ENCODE assay signal across 19 mouse cellular contexts in genomic region chr8:12427886-12428799, GRCm38 (mm10). TPM values are rescaled to one million over a fixed set of nuclear protein-coding genes. Genes with fewer than 3 reads are reported as not detected.
DNase-seq lines count a peak whose midpoint lies in the region; ATAC-seq and TF ChIP-seq lines count a peak whose summit lies in the region.
"Had no signal": no experiment of that assay in that cellular context is flagged by ENCODE, and none has a peak within 500 bp of the region (broad histone marks: within the 10 kb centered on the region; RNA-seq: fewer than 3 reads in every experiment).

No protein-coding gene starts in this region.

- ATAC-seq in heart, embryonic 13.5 days (ENCODE audit: extremely low read depth, insufficient number of reproducible peaks, low FRiP score, low TSS enrichment): no peak
- ATAC-seq in heart, embryonic 12.5 days (ENCODE audit: insufficient number of reproducible peaks, low FRiP score): no peak
- ATAC-seq: Patski had no signal

- peaks cover 22% of the 10 kb centered on the region for H3K4me1 ChIP-seq in heart, embryonic 13.5 days
- peaks cover 21% of the 10 kb centered on the region for H3K4me1 ChIP-seq in heart, embryonic 12.5 days (replicated peaks)
- H3K4me1 ChIP-seq in E14TG2a.4 (replicated peaks; ENCODE audit: low read depth, low read length): peaks cover 65% of the 10 kb centered on the region
- peaks cover 25% of the 10 kb centered on the region for H3K4me1 ChIP-seq in limb, embryonic 10.5 days

- no peaks in the 10 kb centered on the region for H3K36me3 ChIP-seq in heart, embryonic 13.5 days
- H3K36me3 ChIP-seq in heart, embryonic 12.5 days: no peaks in the 10 kb centered on the region
- H3K36me3 ChIP-seq in E14TG2a.4 (ENCODE audit: insufficient read depth, low read length): no peaks in the 10 kb centered on the region
- no peaks in the 10 kb centered on the region for H3K36me3 ChIP-seq in limb, embryonic 10.5 days
- H3K36me3 ChIP-seq: limb, embryonic 15.5 days had no signal

- H3K4me3 ChIP-seq in heart, embryonic 13.5 days: no peak overlapping the region
- no peak overlapping the region for H3K4me3 ChIP-seq in heart, embryonic 12.5 days
- peak overlapping the region; percentile 29 for H3K4me3 ChIP-seq in E14TG2a.4 (replicated peaks; ENCODE audit: low read length)
- no peak overlapping the region for H3K4me3 ChIP-seq in limb, embryonic 10.5 days
- H3K4me3 ChIP-seq: limb, embryonic 15.5 days had no signal

- no peak overlapping the region for H3K9ac ChIP-seq in heart, embryonic 13.5 days
- no peak overlapping the region for H3K9ac ChIP-seq in heart, embryonic 12.5 days
- H3K9ac ChIP-seq: limb, embryonic 15.5 days had no signal

- peak; percentile 78 for DNase-seq in brain, embryonic 14.5 days (ENCODE audit: low read depth)
- DNase-seq in limb, embryonic 10.5 days (ENCODE audit: low spot score): peak; percentile 56
- no peak for DNase-seq in yolk sac, embryonic 10.5 days (ENCODE audit: low spot score)
- DNase-seq in adrenal gland, postnatal 36 days: no peak
- no peak for DNase-seq in frontal cortex, postnatal 25 days (ENCODE audit: low spot score in 2 of 2)
- DNase-seq: adrenal gland, postnatal 25 days; cerebellum, adult 11-12 months; kidney, adult 18-20 months; layer of hippocampus, adult 9-11 months; thymus, postnatal 36 days had no signal

- H3K9me3 ChIP-seq in heart, embryonic 13.5 days: no peaks in the 10 kb centered on the region
- H3K9me3 ChIP-seq in heart, embryonic 12.5 days (replicated peaks): no peaks in the 10 kb centered on the region
- H3K9me3 ChIP-seq in E14TG2a.4 (ENCODE audit: low read length): no peaks in the 10 kb centered on the region
- no peaks in the 10 kb centered on the region for H3K9me3 ChIP-seq in limb, embryonic 10.5 days (replicated peaks)
- H3K9me3 ChIP-seq: limb, embryonic 15.5 days had no signal

- peaks cover 100% of the 10 kb centered on the region for H3K27me3 ChIP-seq in heart, embryonic 13.5 days (replicated peaks)
- H3K27me3 ChIP-seq in heart, embryonic 12.5 days (replicated peaks): peaks cover 98% of the 10 kb centered on the region
- peaks cover 57% of the 10 kb centered on the region for H3K27me3 ChIP-seq in E14TG2a.4 (ENCODE audit: insufficient read depth, low read length)
- peaks cover 100% of the 10 kb centered on the region for H3K27me3 ChIP-seq in limb, embryonic 10.5 days (ENCODE audit: low read depth, poor library complexity, severe bottlenecking)

- no peak for TF ChIP-seq CTCF in E14TG2a.4 (conservative IDR thresholded peaks at IDR 0.05; ENCODE audit: low read length)
- TF ChIP-seq CTCF in brain, embryonic 14.5 days (IDR thresholded peaks at IDR 0.05; ENCODE audit: borderline replicate concordance, extremely low read depth, insufficient read depth, insufficient read length): no peak

- H3K27ac ChIP-seq in heart, embryonic 13.5 days (replicated peaks): no peak overlapping the region
- no peak overlapping the region for H3K27ac ChIP-seq in heart, embryonic 12.5 days (ENCODE audit: poor library complexity, severe bottlenecking)
- no peak overlapping the region for H3K27ac ChIP-seq in limb, embryonic 10.5 days
- H3K27ac ChIP-seq: limb, embryonic 15.5 days had no signal

- TF ChIP-seq POLR2A in brain, embryonic 14.5 days (IDR thresholded peaks at IDR 0.05; ENCODE audit: borderline replicate concordance, extremely low read depth, insufficient read depth, insufficient read length, poor library complexity, severe bottlenecking): no peak

- H3K4me2 ChIP-seq in heart, embryonic 13.5 days: peak overlapping the region; percentile 6; the same call in 1 of the 2 replicates
- H3K4me2 ChIP-seq in heart, embryonic 12.5 days: no peak overlapping the region; the same call in 1 of the 2 replicates
- H3K4me2 ChIP-seq: limb, embryonic 15.5 days had no signal

- WGBS in heart, embryonic 13.5 days: 20% methylated on average over 26 of the region's 26 CpGs
- WGBS in heart, embryonic 12.5 days: 22% methylated on average over 26 of the region's 26 CpGs
- 23% methylated on average over 26 of the region's 26 CpGs for WGBS in limb, embryonic 10.5 days

RNA-seq across cellular contexts. Expression of gene Sox1, which starts 33.0 kb away (rescaled TPM):
- polyA plus RNA-seq in heart, embryonic 13.5 days (2015; fragmentation: Nextera tagmentation; extraction: Ambion mirVana): not detected in 2 replicates
- polyA plus RNA-seq in heart, embryonic 12.5 days (2016; fragmentation: Nextera tagmentation; extraction: Ambion mirVana): not detected in 2 replicates
- 23.5 and 30.1 TPM in 2 replicates for polyA plus RNA-seq in brain, embryonic 14.5 days (2012; rRNA removed)
- polyA plus RNA-seq in limb, embryonic 10.5 days (2016; fragmentation: Nextera tagmentation; extraction: Ambion mirVana): not detected in 2 replicates
- total RNA-seq in adrenal gland, postnatal 36 days (2021): not detected
- total RNA-seq: adrenal gland, postnatal 25 days; gastrocnemius, adult 8-10 months had no signal
- polyA plus RNA-seq: C2C12; heart, postnatal 0 days; limb, embryonic 15.5 days; lung, embryonic 16.5 days; Patski had no signal

Comparison
In these comparisons a context has a peak if more than half of its experiments do, and no peak if none do; other contexts are left out.
1. DNase-seq: peak in brain, embryonic 14.5 days (single experiment) and limb, embryonic 10.5 days (single experiment); none in yolk sac, embryonic 10.5 days (single experiment), adrenal gland, postnatal 36 days (0 of 2) and frontal cortex, postnatal 25 days (0 of 2).
2. RNA of gene Sox1, which starts 33.0 kb away (polyA plus RNA-seq): 23.5 to 30.1 TPM in brain, embryonic 14.5 days; not detected in limb, embryonic 10.5 days, not detected in heart, embryonic 13.5 days and not detected in heart, embryonic 12.5 days; every median in the first group is over 10 times any median in the second.